Mouse (Mus musculus): ENCODE measurements around the gene Wdr82. TPM values are rescaled to one million over a fixed set of nuclear protein-coding genes. Genes with fewer than 3 reads are reported as not detected.

Wdr82 gene
- polyA plus RNA-seq, 1 experiment, result 95.4 TPM

- Histone ChIP-seq H3K4me3 (ENCODE audit: insufficient read depth, low read length) (no peak overlapping the region), H3K27ac (ENCODE audit: insufficient read depth, low read length) (no peak overlapping the region), H3K4me1 (ENCODE audit: control insufficient read depth, insufficient read depth, low read length) (0 out of 2 replicates have a peak, but pooled peaks cover 3% of the 10 kb centered on the region)
- TF ChIP-seq POLR2A (IDR thresholded peaks at IDR 0.05; ENCODE audit: extremely low read depth, insufficient read depth, low read length) (no peak), CTCF (IDR thresholded peaks at IDR 0.05; ENCODE audit: extremely low read depth, insufficient read depth, low read length) (no peak)
Measured at GRCm38 (mm10) chr9:106192024-106192423, 21.3 kb downstream of the Wdr82 start.

- no peak for TF ChIP-seq CTCF (IDR thresholded peaks at IDR 0.05; ENCODE audit: extremely low read depth, insufficient read depth, low read length)
- TF ChIP-seq POLR2A (IDR thresholded peaks at IDR 0.05; ENCODE audit: extremely low read depth, insufficient read depth, low read length), result no peak
- Histone ChIP-seq H3K4me1 (ENCODE audit: control insufficient read depth, insufficient read depth, low read length) (0 out of 2 replicates have a peak, but pooled peaks cover 3% of the 10 kb centered on the region), H3K4me3 (ENCODE audit: insufficient read depth, low read length) (no peak overlapping the region), H3K27ac (ENCODE audit: insufficient read depth, low read length) (0 out of 2 replicates have a peak overlapping the region, but pooled peaks have one; percentile 31)
Measured at GRCm38 (mm10) chr9:106192998-106193397, 22.3 kb downstream of the Wdr82 start.

- H3K4me1 ChIP-seq (ENCODE audit: control insufficient read depth, insufficient read depth, low read length), result 0 out of 2 replicates have a peak, but pooled peaks cover 3% of the 10 kb centered on the region
- TF ChIP-seq CTCF (IDR thresholded peaks at IDR 0.05; ENCODE audit: extremely low read depth, insufficient read depth, low read length) (no peak), POLR2A (IDR thresholded peaks at IDR 0.05; ENCODE audit: extremely low read depth, insufficient read depth, low read length) (no peak)
- H3K27ac ChIP-seq (ENCODE audit: insufficient read depth, low read length), result no peak overlapping the region
- no peak overlapping the region for H3K4me3 ChIP-seq (ENCODE audit: insufficient read depth, low read length)
Measured at GRCm38 (mm10) chr9:106193930-106194807, 23.4 kb downstream of the Wdr82 start.

GRCm38 (mm10) chr9:106195693-106196092 is 25.0 kb downstream of the Wdr82 start:
- H3K4me1 ChIP-seq (ENCODE audit: control insufficient read depth, insufficient read depth, low read length), result 0 out of 2 replicates have a peak, but pooled peaks cover 3% of the 10 kb centered on the region
- H3K27ac ChIP-seq (ENCODE audit: insufficient read depth, low read length), result no peak overlapping the region
- no peak overlapping the region for H3K4me3 ChIP-seq (ENCODE audit: insufficient read depth, low read length)
- no peak for TF ChIP-seq POLR2A (IDR thresholded peaks at IDR 0.05; ENCODE audit: extremely low read depth, insufficient read depth, low read length)
- TF ChIP-seq CTCF (IDR thresholded peaks at IDR 0.05; ENCODE audit: extremely low read depth, insufficient read depth, low read length), result no peak

GRCm38 (mm10) chr9:106197081-106197713 is 26.5 kb downstream of the Wdr82 start:
- Histone ChIP-seq H3K27ac (ENCODE audit: insufficient read depth, low read length) (no peak overlapping the region), H3K4me1 (ENCODE audit: control insufficient read depth, insufficient read depth, low read length) (0 out of 2 replicates have a peak, but pooled peaks cover 3% of the 10 kb centered on the region), H3K4me3 (ENCODE audit: insufficient read depth, low read length) (no peak overlapping the region)
- TF ChIP-seq CTCF (IDR thresholded peaks at IDR 0.05; ENCODE audit: extremely low read depth, insufficient read depth, low read length), result no peak
- TF ChIP-seq POLR2A (IDR thresholded peaks at IDR 0.05; ENCODE audit: extremely low read depth, insufficient read depth, low read length), result no peak

- 0 out of 2 replicates have a peak, but pooled peaks cover 3% of the 10 kb centered on the region for H3K4me1 ChIP-seq (ENCODE audit: control insufficient read depth, insufficient read depth, low read length)
- TF ChIP-seq POLR2A (IDR thresholded peaks at IDR 0.05; ENCODE audit: extremely low read depth, insufficient read depth, low read length) (no peak), CTCF (IDR thresholded peaks at IDR 0.05; ENCODE audit: extremely low read depth, insufficient read depth, low read length) (no peak)
- H3K27ac ChIP-seq (ENCODE audit: insufficient read depth, low read length), result no peak overlapping the region
- H3K4me3 ChIP-seq (ENCODE audit: insufficient read depth, low read length), result no peak overlapping the region
Measured at GRCm38 (mm10) chr9:106197732-106198131, 27.0 kb downstream of the Wdr82 start.

GRCm38 (mm10) chr9:106198962-106199458 is 28.3 kb downstream of the Wdr82 start:
- peak; percentile 22; the same call in 1 of the 2 replicates for TF ChIP-seq POLR2A (IDR thresholded peaks at IDR 0.05; ENCODE audit: extremely low read depth, insufficient read depth, low read length)
- TF ChIP-seq CTCF (IDR thresholded peaks at IDR 0.05; ENCODE audit: extremely low read depth, insufficient read depth, low read length), result no peak
- Histone ChIP-seq H3K27ac (ENCODE audit: insufficient read depth, low read length) (no peak overlapping the region), H3K4me1 (ENCODE audit: control insufficient read depth, insufficient read depth, low read length) (peaks cover 2% of the 10 kb centered on the region; the same call in 1 of the 2 replicates), H3K4me3 (ENCODE audit: insufficient read depth, low read length) (peak overlapping the region; percentile 31)

GRCm38 (mm10) chr9:106199535-106200272 is 29.0 kb downstream of the Wdr82 start, which contains the start of gene Ppm1m:
Gene Ppm1m (minus strand): TSS chr9:106199746.
- Histone ChIP-seq H3K4me1 (ENCODE audit: control insufficient read depth, insufficient read depth, low read length) (peaks cover 7% of the 10 kb centered on the region), H3K4me3 (ENCODE audit: insufficient read depth, low read length) (peak within 1 kb of the TSS; percentile 31), H3K27ac (ENCODE audit: insufficient read depth, low read length) (no peak within 1 kb of the TSS)
- TF ChIP-seq CTCF (IDR thresholded peaks at IDR 0.05; ENCODE audit: extremely low read depth, insufficient read depth, low read length) (no peak), POLR2A (IDR thresholded peaks at IDR 0.05; ENCODE audit: extremely low read depth, insufficient read depth, low read length) (no peak)

GRCm38 (mm10) chr9:106201895-106202294 is 31.2 kb downstream of the Wdr82 start:
- Histone ChIP-seq H3K4me3 (ENCODE audit: insufficient read depth, low read length) (no peak overlapping the region; the same call in 1 of the 2 replicates), H3K27ac (ENCODE audit: insufficient read depth, low read length) (no peak overlapping the region), H3K4me1 (ENCODE audit: control insufficient read depth, insufficient read depth, low read length) (peaks cover 16% of the 10 kb centered on the region)
- TF ChIP-seq CTCF (IDR thresholded peaks at IDR 0.05; ENCODE audit: extremely low read depth, insufficient read depth, low read length) (no peak), POLR2A (IDR thresholded peaks at IDR 0.05; ENCODE audit: extremely low read depth, insufficient read depth, low read length) (no peak)
